ENCODE assay signal across 25 mouse cellular contexts in the genomic region with DNA sequence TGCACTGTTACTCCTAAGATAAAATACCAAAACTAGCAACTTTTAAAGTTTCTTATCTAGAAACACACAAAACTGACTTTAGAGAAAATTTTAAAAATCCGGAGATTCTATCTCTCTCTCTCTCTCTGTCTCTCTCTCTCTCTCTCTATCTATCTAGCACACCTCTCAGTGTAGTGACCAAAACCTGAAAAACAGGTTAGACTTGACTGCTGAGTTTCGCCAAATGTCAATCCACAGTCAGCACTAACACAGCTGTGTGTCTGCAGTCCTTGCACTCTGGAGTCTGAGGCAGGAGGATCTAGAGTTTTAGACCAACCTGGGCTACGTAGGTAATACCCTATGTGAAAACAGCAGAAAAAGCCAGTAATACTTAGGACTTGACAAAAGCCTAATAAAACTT. TPM values are rescaled to one million over a fixed set of nuclear protein-coding genes. Genes with fewer than 3 reads are reported as not detected.
DNase-seq lines count a peak whose midpoint lies in the region; ATAC-seq and TF ChIP-seq lines count a peak whose summit lies in the region.
"Had no signal": no experiment of that assay in that cellular context is flagged by ENCODE, and none has a peak within 500 bp of the region (broad histone marks: within the 10 kb centered on the region; RNA-seq: fewer than 3 reads in every experiment).

No protein-coding gene starts in this region.

- H3K4me2 ChIP-seq in embryonic facial prominence, embryonic 11.5 days (ENCODE audit: low read depth, low read length): no peak overlapping the region
- no peak overlapping the region for H3K4me2 ChIP-seq in hindbrain, embryonic 11.5 days (replicated peaks; ENCODE audit: low read depth, low read length)
- H3K4me2 ChIP-seq: embryonic facial prominence, embryonic 13.5 days; heart, embryonic 15.5 days; hindbrain, embryonic 15.5 days had no signal

- peaks cover 9% of the 10 kb centered on the region for H3K36me3 ChIP-seq in embryonic facial prominence, embryonic 11.5 days (replicated peaks; ENCODE audit: control insufficient read depth, insufficient read depth, low read depth, low read length)
- peaks cover 94% of the 10 kb centered on the region for H3K36me3 ChIP-seq in embryonic facial prominence, embryonic 10.5 days (replicated peaks)
- H3K36me3 ChIP-seq in hindbrain, embryonic 11.5 days (ENCODE audit: control insufficient read depth, insufficient read depth, low read length): peaks cover 7% of the 10 kb centered on the region; the same call in 1 of the 2 replicates

- H3K4me3 ChIP-seq in embryonic facial prominence, embryonic 11.5 days (ENCODE audit: low read depth, low read length): no peak overlapping the region
- no peak overlapping the region for H3K4me3 ChIP-seq in embryonic facial prominence, embryonic 10.5 days
- H3K4me3 ChIP-seq in lung, adult 2 months (replicated peaks; ENCODE audit: extremely low read depth, low read depth, low read length): no peak overlapping the region
- H3K4me3 ChIP-seq in hindbrain, embryonic 11.5 days (ENCODE audit: low read depth, low read length): no peak overlapping the region
- H3K4me3 ChIP-seq: embryonic facial prominence, embryonic 13.5 days; gastrocnemius, adult 2 months; heart, embryonic 10.5 days; heart, embryonic 15.5 days; hindbrain, embryonic 10.5 days; hindbrain, embryonic 15.5 days had no signal

- no peak for ATAC-seq in embryonic facial prominence, embryonic 11.5 days (replicated peaks; ENCODE audit: insufficient number of reproducible peaks, low FRiP score, low TSS enrichment, low read depth)
- ATAC-seq in hindbrain, embryonic 11.5 days (ENCODE audit: low FRiP score): no peak
- ATAC-seq: CD4-positive, CD25-positive, alpha-beta regulatory T cell, adult 4 months; forebrain, embryonic 14.5 days had no signal

- 82% methylated on average over 3 of the region's 3 CpGs for WGBS in embryonic facial prominence, embryonic 11.5 days
- WGBS in embryonic facial prominence, embryonic 10.5 days: 82% methylated on average over 3 of the region's 3 CpGs
- WGBS in lung, adult 2 months: 75% methylated on average over 3 of the region's 3 CpGs
- 92% methylated on average over 3 of the region's 3 CpGs for WGBS in hindbrain, embryonic 11.5 days

- DNase-seq in embryonic facial prominence, embryonic 11.5 days (ENCODE audit: low spot score): peak; percentile 41
- DNase-seq in embryonic facial prominence, embryonic 10.5 days (ENCODE audit: low spot score): no peak
- peak; percentile 27 for DNase-seq in lung, postnatal 25 days (ENCODE audit: low spot score)
- no peak for DNase-seq in lung, adult 2 months
- peak; percentile 23 for DNase-seq in fat pad, adult 2 months (ENCODE audit: extremely low read depth, low read depth, low spot score)
- DNase-seq in heart, postnatal 36 days: no peak
- no peak for DNase-seq in hindbrain, embryonic 11.5 days (ENCODE audit: low spot score)
- DNase-seq: adrenal gland, adult 2 months; adrenal gland, postnatal 36 days; B cell, adult 2 months; cerebellum, adult 2 months; cerebellum, postnatal 10 days; embryo, embryonic 11 days; gastrocnemius, adult 2 months; gastrocnemius, postnatal 25 days; heart, adult 18-20 months; heart, postnatal 14 days; kidney, adult 18-20 months had no signal

- H3K27ac ChIP-seq in embryonic facial prominence, embryonic 11.5 days (replicated peaks; ENCODE audit: low read depth, low read length): no peak overlapping the region
- no peak overlapping the region for H3K27ac ChIP-seq in embryonic facial prominence, embryonic 10.5 days (replicated peaks)
- no peak overlapping the region for H3K27ac ChIP-seq in hindbrain, embryonic 11.5 days (ENCODE audit: low read depth, low read length)
- H3K27ac ChIP-seq: embryonic facial prominence, embryonic 13.5 days; gastrocnemius, adult 2 months; heart, embryonic 10.5 days; heart, embryonic 15.5 days; hindbrain, embryonic 10.5 days; hindbrain, embryonic 15.5 days had no signal

- no peak overlapping the region for H3K9ac ChIP-seq in embryonic facial prominence, embryonic 11.5 days (replicated peaks; ENCODE audit: low read length)
- no peak overlapping the region for H3K9ac ChIP-seq in hindbrain, embryonic 11.5 days (ENCODE audit: low read depth, low read length)
- H3K9ac ChIP-seq: embryonic facial prominence, embryonic 13.5 days; heart, embryonic 15.5 days; hindbrain, embryonic 15.5 days had no signal

- TF ChIP-seq CTCF in lung, adult 2 months (IDR thresholded peaks at IDR 0.05; ENCODE audit: insufficient read depth, low read length): no peak

- no peaks in the 10 kb centered on the region for H3K9me3 ChIP-seq in embryonic facial prominence, embryonic 11.5 days (replicated peaks; ENCODE audit: control insufficient read depth, low read length)
- H3K9me3 ChIP-seq in embryonic facial prominence, embryonic 10.5 days: no peaks in the 10 kb centered on the region
- H3K9me3 ChIP-seq in hindbrain, embryonic 11.5 days (ENCODE audit: control insufficient read depth, low read length): no peaks in the 10 kb centered on the region
- H3K9me3 ChIP-seq: embryonic facial prominence, embryonic 13.5 days; heart, embryonic 10.5 days; heart, embryonic 15.5 days; hindbrain, embryonic 10.5 days; hindbrain, embryonic 15.5 days had no signal

- intact Hi-C loops in heart, postnatal 36 days (cut with DNase I): no loop called here

- no peaks in the 10 kb centered on the region for H3K4me1 ChIP-seq in embryonic facial prominence, embryonic 11.5 days (ENCODE audit: control insufficient read depth, insufficient read depth, low read length)
- no peaks in the 10 kb centered on the region for H3K4me1 ChIP-seq in embryonic facial prominence, embryonic 10.5 days
- no peaks in the 10 kb centered on the region for H3K4me1 ChIP-seq in lung, adult 2 months (ENCODE audit: control insufficient read depth, insufficient read depth, low read length)
- H3K4me1 ChIP-seq in hindbrain, embryonic 11.5 days (replicated peaks; ENCODE audit: control insufficient read depth, insufficient read depth, low read length): no peaks in the 10 kb centered on the region
- H3K4me1 ChIP-seq: embryonic facial prominence, embryonic 13.5 days; heart, embryonic 10.5 days; heart, embryonic 15.5 days; hindbrain, embryonic 10.5 days; hindbrain, embryonic 15.5 days had no signal

- no peak for TF ChIP-seq POLR2A in lung, adult 2 months (IDR thresholded peaks at IDR 0.05; ENCODE audit: borderline replicate concordance, extremely low read depth, low read depth, low read length)

- H3K27me3 ChIP-seq in embryonic facial prominence, embryonic 11.5 days (ENCODE audit: control insufficient read depth, insufficient read depth, low read length): no peaks in the 10 kb centered on the region
- no peaks in the 10 kb centered on the region for H3K27me3 ChIP-seq in embryonic facial prominence, embryonic 10.5 days (replicated peaks; ENCODE audit: low read depth, poor library complexity, severe bottlenecking)
- H3K27me3 ChIP-seq in hindbrain, embryonic 11.5 days (ENCODE audit: control insufficient read depth, insufficient read depth, low read length): no peaks in the 10 kb centered on the region
- H3K27me3 ChIP-seq: embryonic facial prominence, embryonic 13.5 days; heart, embryonic 15.5 days; hindbrain, embryonic 15.5 days had no signal

RNA-seq across cellular contexts. Expression of a gene that starts 50.9 kb away (rescaled TPM):
- 10.4 and 11.0 TPM in 2 replicates for polyA plus RNA-seq in embryonic facial prominence, embryonic 11.5 days (2014; fragmentation: Nextera tagmentation; extraction: Ambion mirVana)
- 12.3 and 14.0 TPM in 2 replicates for polyA plus RNA-seq in embryonic facial prominence, embryonic 10.5 days (2016; fragmentation: Nextera tagmentation; extraction: Ambion mirVana)
- polyA plus RNA-seq in lung, adult 2 months (2012; rRNA removed): 3.5 and 5.8 TPM in 2 replicates
- 10 to 100 TPM; 32.6 to 34.5 TPM for total RNA-seq in heart, postnatal 36 days (2021)
- polyA plus RNA-seq in hindbrain, embryonic 11.5 days (2014; fragmentation: Nextera tagmentation; extraction: Ambion mirVana): 12.6 and 21.8 TPM in 2 replicates

Comparison
In these comparisons a context has a peak if more than half of its experiments do, and no peak if none do; other contexts are left out.
1. DNase-seq: peak in embryonic facial prominence, embryonic 11.5 days (single experiment), lung, postnatal 25 days (single experiment) and fat pad, adult 2 months (single experiment); none in embryonic facial prominence, embryonic 10.5 days (single experiment), lung, adult 2 months (single experiment), heart, postnatal 36 days (0 of 2) and hindbrain, embryonic 11.5 days (single experiment).